Mouse (Mus musculus): ENCODE measurements around the gene Abr. TPM values are rescaled to one million over a fixed set of nuclear protein-coding genes. Genes with fewer than 3 reads are reported as not detected.

Abr gene
- polyA plus RNA-seq, 1 experiment from 2014 or later = 30.7 TPM

DNA sequence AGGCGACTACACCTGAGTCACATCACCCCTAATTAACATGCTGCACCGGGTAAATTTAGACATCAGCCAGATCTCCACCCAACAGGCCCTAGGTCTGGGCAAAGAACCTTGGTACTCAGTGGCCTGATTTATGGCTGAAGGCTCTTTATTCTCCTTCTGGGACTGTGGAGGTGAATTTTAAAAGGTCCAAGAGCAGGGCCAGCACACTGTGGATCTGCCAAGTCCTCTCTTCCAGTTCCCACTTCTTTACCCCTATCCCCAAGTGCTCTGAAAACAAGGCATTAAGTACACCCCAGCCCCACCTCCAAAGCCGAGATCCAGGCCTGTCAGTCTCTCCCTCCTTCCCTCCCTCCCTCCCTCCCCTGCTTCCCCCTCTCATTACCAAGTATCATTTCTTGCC is 59.5 kb downstream of the Abr start:
- H3K9me3 ChIP-seq (replicated peaks; ENCODE audit: low read length) = no peaks in the 10 kb centered on the region
- no peak overlapping the region for H3K9ac ChIP-seq (ENCODE audit: low read depth, low read length)
- H3K27ac ChIP-seq = no peak overlapping the region
- ATAC-seq (replicated peaks; ENCODE audit: low FRiP score, low read depth) = no peak
- no peak for TF ChIP-seq CTCF (IDR thresholded peaks at IDR 0.05; ENCODE audit: low read depth)
- H3K4me1 ChIP-seq (replicated peaks; ENCODE audit: insufficient read depth, low read length) = peaks cover 3% of the 10 kb centered on the region; the same call in 1 of the 2 replicates
- no peaks in the 10 kb centered on the region for H3K36me3 ChIP-seq (ENCODE audit: insufficient read depth, low read length)
- H3K27me3 ChIP-seq (ENCODE audit: insufficient read depth, low read length) = no peaks in the 10 kb centered on the region
- H3K4me3 ChIP-seq (replicated peaks; ENCODE audit: low read depth, low read length) = no peak overlapping the region
- H3K4me2 ChIP-seq (ENCODE audit: low read length) = no peak overlapping the region
- DNase-seq (ENCODE audit: low spot score) = no peak
- WGBS = 41% methylated on average over 3 of the region's 3 CpGs

- Histone ChIP-seq H3K4me1 (replicated peaks; ENCODE audit: insufficient read depth, low read length) (peaks cover 3% of the 10 kb centered on the region; the same call in 1 of the 2 replicates), H3K9me3 (replicated peaks; ENCODE audit: low read length) (no peaks in the 10 kb centered on the region), H3K4me2 (ENCODE audit: low read length) (no peak overlapping the region), H3K27ac (no peak overlapping the region), H3K4me3 (replicated peaks; ENCODE audit: low read depth, low read length) (no peak overlapping the region), H3K9ac (ENCODE audit: low read depth, low read length) (no peak overlapping the region), H3K36me3 (ENCODE audit: insufficient read depth, low read length) (no peaks in the 10 kb centered on the region), H3K27me3 (ENCODE audit: insufficient read depth, low read length) (no peaks in the 10 kb centered on the region)
- TF ChIP-seq CTCF (IDR thresholded peaks at IDR 0.05; ENCODE audit: low read depth) = no peak
- 36% methylated on average over 4 of the region's 4 CpGs for WGBS
- DNase-seq (ENCODE audit: low spot score) = no peak
- ATAC-seq (replicated peaks; ENCODE audit: low FRiP score, low read depth) = no peak
Observed at GRCm38 (mm10) chr11:76562165-76562564, 59.9 kb downstream of the Abr start.

GRCm38 (mm10) chr11:76557837-76558236 is 64.3 kb downstream of the Abr start:
- Histone ChIP-seq H3K4me1 (replicated peaks; ENCODE audit: insufficient read depth, low read length) (peaks cover 3% of the 10 kb centered on the region; the same call in 1 of the 2 replicates), H3K36me3 (ENCODE audit: insufficient read depth, low read length) (no peaks in the 10 kb centered on the region), H3K9ac (ENCODE audit: low read depth, low read length) (no peak overlapping the region), H3K27ac (no peak overlapping the region), H3K4me3 (replicated peaks; ENCODE audit: low read depth, low read length) (no peak overlapping the region), H3K9me3 (replicated peaks; ENCODE audit: low read length) (no peaks in the 10 kb centered on the region), H3K27me3 (ENCODE audit: insufficient read depth, low read length) (no peaks in the 10 kb centered on the region), H3K4me2 (ENCODE audit: low read length) (no peak overlapping the region)
- 53% methylated on average over 4 of the region's 4 CpGs for WGBS
- ATAC-seq (replicated peaks; ENCODE audit: low FRiP score, low read depth) = no peak
- no peak for DNase-seq (ENCODE audit: low spot score)
- TF ChIP-seq CTCF (IDR thresholded peaks at IDR 0.05; ENCODE audit: low read depth) = no peak

DNA sequence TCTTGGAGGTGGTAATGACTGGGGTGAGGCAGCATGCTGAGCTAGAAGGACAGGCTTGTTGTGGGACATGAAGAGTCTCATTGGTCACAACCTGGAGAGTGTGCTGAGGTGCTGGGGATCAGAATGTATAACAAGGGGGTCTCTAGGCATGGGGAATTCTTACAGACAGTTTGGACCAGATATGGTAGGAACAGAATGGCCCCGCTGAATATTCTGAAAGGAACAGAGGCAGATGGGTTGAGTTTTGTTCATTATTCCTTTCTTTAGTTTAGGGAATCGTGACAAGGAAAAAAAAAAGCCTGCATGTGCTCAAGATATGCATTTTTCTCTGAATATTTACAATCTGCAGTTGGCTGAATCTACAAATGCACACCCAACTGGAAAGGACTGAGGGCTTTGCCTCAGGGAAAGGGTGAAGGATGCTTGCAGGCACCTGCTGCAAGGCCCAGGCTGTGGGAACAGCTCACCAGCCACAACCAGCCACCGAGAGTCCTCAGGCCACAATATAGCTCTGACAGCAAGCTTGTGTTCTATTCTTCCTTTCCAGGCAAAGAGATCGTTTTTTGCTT is 73.9 kb downstream of the Abr start:
- H3K9me3 ChIP-seq (replicated peaks; ENCODE audit: low read length) = no peaks in the 10 kb centered on the region
- H3K4me2 ChIP-seq (ENCODE audit: low read length) = no peak overlapping the region
- DNase-seq (ENCODE audit: low spot score) = no peak
- no peaks in the 10 kb centered on the region for H3K36me3 ChIP-seq (ENCODE audit: insufficient read depth, low read length)
- TF ChIP-seq CTCF (IDR thresholded peaks at IDR 0.05; ENCODE audit: low read depth) = no peak
- 77% methylated on average over 4 of the region's 4 CpGs for whole genome bisulfite sequencing
- no peak overlapping the region for H3K9ac ChIP-seq (ENCODE audit: low read depth, low read length)
- no peak overlapping the region for H3K4me3 ChIP-seq (replicated peaks; ENCODE audit: low read depth, low read length)
- ATAC-seq (replicated peaks; ENCODE audit: low FRiP score, low read depth) = no peak
- H3K27me3 ChIP-seq (ENCODE audit: insufficient read depth, low read length) = no peaks in the 10 kb centered on the region
- H3K27ac ChIP-seq = 0 out of 2 replicates have a peak overlapping the region, but pooled peaks have one; percentile 19
- no peaks in the 10 kb centered on the region for H3K4me1 ChIP-seq (replicated peaks; ENCODE audit: insufficient read depth, low read length)

DNA sequence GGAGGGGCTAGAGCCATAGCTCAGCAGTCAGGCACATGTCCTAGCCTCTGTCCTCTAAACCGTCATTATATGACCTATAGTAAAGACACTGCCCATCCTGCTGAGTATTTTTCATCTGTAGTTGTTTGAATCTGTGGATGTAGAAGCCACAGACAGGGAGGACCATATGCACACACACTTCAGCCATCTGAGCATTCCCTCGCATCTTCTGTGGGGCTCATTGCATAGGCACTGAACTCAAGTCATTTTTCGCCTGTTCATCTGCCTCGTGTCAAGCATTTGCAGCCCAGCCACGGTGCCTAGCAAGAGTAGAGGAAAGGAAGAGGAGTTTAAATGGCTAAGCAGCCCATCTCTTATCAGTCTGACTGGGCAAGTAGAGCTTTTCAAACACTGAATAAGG is 74.7 kb downstream of the Abr start:
- H3K27me3 ChIP-seq (ENCODE audit: insufficient read depth, low read length) = no peaks in the 10 kb centered on the region
- H3K9me3 ChIP-seq (replicated peaks; ENCODE audit: low read length) = no peaks in the 10 kb centered on the region
- H3K27ac ChIP-seq = no peak overlapping the region
- 70% methylated on average over 5 of the region's 5 CpGs for WGBS
- TF ChIP-seq CTCF (IDR thresholded peaks at IDR 0.05; ENCODE audit: low read depth) = no peak
- DNase-seq (ENCODE audit: low spot score) = no peak
- no peaks in the 10 kb centered on the region for H3K4me1 ChIP-seq (replicated peaks; ENCODE audit: insufficient read depth, low read length)
- no peak overlapping the region for H3K9ac ChIP-seq (ENCODE audit: low read depth, low read length)
- H3K4me2 ChIP-seq (ENCODE audit: low read length) = no peak overlapping the region
- H3K4me3 ChIP-seq (replicated peaks; ENCODE audit: low read depth, low read length) = no peak overlapping the region
- no peaks in the 10 kb centered on the region for H3K36me3 ChIP-seq (ENCODE audit: insufficient read depth, low read length)
- no peak for ATAC-seq (replicated peaks; ENCODE audit: low FRiP score, low read depth)

GRCm38 (mm10) chr11:76546431-76546830 is 75.7 kb downstream of the Abr start:
- no peak overlapping the region for H3K9ac ChIP-seq (ENCODE audit: low read depth, low read length)
- no peaks in the 10 kb centered on the region for H3K36me3 ChIP-seq (ENCODE audit: insufficient read depth, low read length)
- H3K4me3 ChIP-seq (replicated peaks; ENCODE audit: low read depth, low read length) = no peak overlapping the region
- ATAC-seq (replicated peaks; ENCODE audit: low FRiP score, low read depth) = no peak
- DNase-seq (ENCODE audit: low spot score) = no peak
- no peak for TF ChIP-seq CTCF (IDR thresholded peaks at IDR 0.05; ENCODE audit: low read depth)
- no peak overlapping the region for H3K27ac ChIP-seq
- 66% methylated on average over 4 of the region's 4 CpGs for WGBS
- no peaks in the 10 kb centered on the region for H3K27me3 ChIP-seq (ENCODE audit: insufficient read depth, low read length)
- no peaks in the 10 kb centered on the region for H3K9me3 ChIP-seq (replicated peaks; ENCODE audit: low read length)
- H3K4me1 ChIP-seq (replicated peaks; ENCODE audit: insufficient read depth, low read length) = no peaks in the 10 kb centered on the region
- H3K4me2 ChIP-seq (ENCODE audit: low read length) = no peak overlapping the region

DNA sequence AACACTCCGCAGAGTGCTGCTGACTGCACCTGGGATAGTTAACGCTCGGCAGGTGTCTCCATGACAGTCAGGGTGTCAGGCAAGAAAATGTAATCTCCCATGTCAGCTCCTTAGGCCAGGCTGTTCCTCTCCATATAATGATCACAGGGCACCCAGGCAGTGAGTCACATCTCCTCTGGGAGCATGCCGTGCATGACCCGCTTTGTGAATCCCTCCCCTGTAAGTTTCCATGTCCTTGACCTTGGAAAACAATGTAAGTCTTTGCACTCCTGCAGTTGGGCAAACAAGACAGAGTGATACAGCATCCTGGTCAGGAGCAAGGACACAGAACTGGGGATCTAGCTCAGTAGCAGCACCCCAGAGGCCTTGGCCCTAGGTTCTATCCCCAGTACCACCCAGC is 78.8 kb downstream of the Abr start:
- H3K4me1 ChIP-seq (replicated peaks; ENCODE audit: insufficient read depth, low read length) = no peaks in the 10 kb centered on the region
- no peak overlapping the region for H3K4me2 ChIP-seq (ENCODE audit: low read length)
- no peak overlapping the region for H3K9ac ChIP-seq (ENCODE audit: low read depth, low read length)
- no peaks in the 10 kb centered on the region for H3K36me3 ChIP-seq (ENCODE audit: insufficient read depth, low read length)
- DNase-seq (ENCODE audit: low spot score) (no peak), ATAC-seq (replicated peaks; ENCODE audit: low FRiP score, low read depth) (no peak; the same call in 1 of the 2 replicates)
- 64% methylated on average over 5 of the region's 5 CpGs for WGBS
- no peak overlapping the region for H3K27ac ChIP-seq
- no peak overlapping the region for H3K4me3 ChIP-seq (replicated peaks; ENCODE audit: low read depth, low read length)
- no peaks in the 10 kb centered on the region for H3K9me3 ChIP-seq (replicated peaks; ENCODE audit: low read length)
- no peaks in the 10 kb centered on the region for H3K27me3 ChIP-seq (ENCODE audit: insufficient read depth, low read length)
- no peak for TF ChIP-seq CTCF (IDR thresholded peaks at IDR 0.05; ENCODE audit: low read depth)

All from kidney, postnatal 0 days (tissue).